Mouse (Mus musculus): ENCODE measurements around the gene Dut. TPM values are rescaled to one million over a fixed set of nuclear protein-coding genes. Genes with fewer than 3 reads are reported as not detected.

Dut gene
- polyA plus RNA-seq, 1 experiment from 2014 or later = 257 TPM

DNA sequence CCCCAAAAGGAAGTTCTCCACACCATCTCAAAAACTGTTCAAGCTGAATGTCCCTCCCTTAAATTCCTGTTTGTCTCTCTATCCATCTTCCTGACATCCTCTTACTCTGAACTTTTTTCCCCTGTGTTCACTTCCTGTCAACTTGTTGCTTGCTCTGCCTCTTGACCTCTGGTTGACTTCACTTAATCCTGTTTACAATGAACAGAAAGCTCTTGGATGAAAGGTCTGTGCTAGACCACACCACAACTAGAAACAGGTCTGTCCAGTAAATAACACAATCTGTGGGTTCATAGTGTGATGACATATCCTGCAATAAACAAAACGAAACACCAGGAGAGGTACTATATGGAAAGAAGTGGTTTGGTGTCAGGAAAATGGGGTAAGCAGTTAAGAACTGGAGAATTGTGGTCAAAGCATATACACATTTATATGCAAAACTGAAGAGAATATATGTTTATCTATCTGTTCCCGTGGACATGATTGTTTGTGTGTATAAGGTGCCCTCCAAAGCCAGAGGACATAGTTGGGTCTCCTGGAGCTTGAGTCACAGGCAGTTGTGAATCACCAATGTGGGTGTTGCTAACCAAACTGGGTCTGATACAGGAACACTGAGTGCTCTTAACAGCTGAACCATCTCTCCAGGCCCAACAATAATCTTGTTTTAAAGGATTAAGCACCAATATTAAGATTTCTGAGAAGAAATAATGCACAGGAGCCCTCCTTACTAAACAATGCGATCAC is 1.3 kb upstream of the Dut start:
- 78% methylated on average over 3 of the region's 3 CpGs for WGBS

GRCm38 (mm10) chr2:125246669-125247068 is 321 bp upstream of the Dut start:
- no peak for DNase-seq (ENCODE audit: low spot score)
- Histone ChIP-seq H3K36me3 (peaks cover 28% of the 10 kb centered on the region), H3K4me1 (peaks cover 27% of the 10 kb centered on the region), H3K9me3 (replicated peaks) (no peaks in the 10 kb centered on the region), H3K4me3 (peak overlapping the region; percentile 79), H3K27ac (peak overlapping the region; percentile 98), H3K27me3 (ENCODE audit: low read depth, poor library complexity, severe bottlenecking) (no peaks in the 10 kb centered on the region)
- WGBS = 23% methylated on average over 9 of the region's 9 CpGs

More for the DNA sequence above, 1.3 kb upstream of the Dut start:
- H3K9me3 ChIP-seq (replicated peaks) = no peaks in the 10 kb centered on the region
- H3K27ac ChIP-seq = 0 out of 2 replicates have a peak overlapping the region, but pooled peaks have one; percentile 98
- H3K27me3 ChIP-seq (ENCODE audit: low read depth, poor library complexity, severe bottlenecking) = no peaks in the 10 kb centered on the region
- no peak for DNase-seq (ENCODE audit: low spot score)
- H3K4me3 ChIP-seq = no peak overlapping the region
- H3K4me1 ChIP-seq = peaks cover 27% of the 10 kb centered on the region
- peaks cover 19% of the 10 kb centered on the region for H3K36me3 ChIP-seq

DNA sequence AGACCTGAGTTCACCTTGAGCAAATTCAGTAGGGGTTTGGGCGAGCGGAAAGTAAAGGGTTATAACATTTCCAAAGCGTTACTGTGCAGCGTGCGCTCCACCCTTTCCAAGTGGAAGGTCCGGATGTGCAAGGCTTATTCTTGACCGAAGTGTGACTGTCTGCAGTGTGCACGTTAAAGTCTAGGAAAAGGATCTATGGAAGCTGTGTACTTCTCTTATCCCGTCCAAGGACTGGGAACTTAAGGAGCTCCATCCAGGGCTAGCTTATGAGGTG is 909 bp downstream of the Dut start:
- Histone ChIP-seq H3K27me3 (ENCODE audit: low read depth, poor library complexity, severe bottlenecking) (no peaks in the 10 kb centered on the region), H3K9me3 (replicated peaks) (no peaks in the 10 kb centered on the region), H3K27ac (peak overlapping the region; percentile 98), H3K4me3 (peak overlapping the region; percentile 79), H3K4me1 (peaks cover 27% of the 10 kb centered on the region), H3K36me3 (peaks cover 41% of the 10 kb centered on the region)
- WGBS = under 1% methylated on average over 9 of the region's 9 CpGs
- DNase-seq (ENCODE audit: low spot score) = no peak

- Histone ChIP-seq H3K4me1 (peaks cover 27% of the 10 kb centered on the region), H3K27ac (peak overlapping the region; percentile 98), H3K9me3 (replicated peaks) (no peaks in the 10 kb centered on the region), H3K27me3 (ENCODE audit: low read depth, poor library complexity, severe bottlenecking) (no peaks in the 10 kb centered on the region), H3K4me3 (peak overlapping the region; percentile 79), H3K36me3 (peaks cover 44% of the 10 kb centered on the region)
- peak; percentile 37 for DNase-seq (ENCODE audit: low spot score)
- WGBS = 1% methylated on average over 8 of the region's 8 CpGs
Measured at GRCm38 (mm10) chr2:125248256-125248655, 1.3 kb downstream of the Dut start.

- WGBS = 87% methylated on average over 4 of the region's 4 CpGs
- H3K27ac ChIP-seq = no peak overlapping the region
- H3K4me3 ChIP-seq = peak overlapping the region; percentile 79
- H3K27me3 ChIP-seq (ENCODE audit: low read depth, poor library complexity, severe bottlenecking) = no peaks in the 10 kb centered on the region
- DNase-seq (ENCODE audit: low spot score) = no peak
- peaks cover 55% of the 10 kb centered on the region for H3K36me3 ChIP-seq
- no peaks in the 10 kb centered on the region for H3K9me3 ChIP-seq (replicated peaks)
- peaks cover 27% of the 10 kb centered on the region for H3K4me1 ChIP-seq
Measured at GRCm38 (mm10) chr2:125249339-125249738, 2.3 kb downstream of the Dut start.

DNA sequence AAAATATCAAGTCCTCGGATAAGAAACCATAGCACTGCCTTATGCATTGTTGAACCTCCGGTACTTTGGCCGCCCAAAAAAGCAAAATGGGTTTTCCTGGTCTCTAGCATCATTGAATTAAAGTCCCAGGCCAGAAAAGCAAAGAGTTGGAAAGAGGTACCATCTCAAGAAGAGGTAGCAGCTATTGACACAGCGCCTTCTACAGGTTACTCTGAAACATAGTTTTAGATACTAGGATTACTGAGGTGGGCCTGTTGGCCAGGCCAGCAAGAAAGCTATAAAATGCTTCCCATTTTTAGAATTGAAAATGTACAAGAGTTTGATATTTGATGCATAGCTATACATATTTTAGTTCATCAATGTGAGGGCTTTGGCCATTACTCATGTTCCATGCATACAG is 2.9 kb downstream of the Dut start:
- peak overlapping the region; percentile 79; the same call in 1 of the 2 replicates for H3K4me3 ChIP-seq
- H3K27me3 ChIP-seq (ENCODE audit: low read depth, poor library complexity, severe bottlenecking) = no peaks in the 10 kb centered on the region
- peaks cover 60% of the 10 kb centered on the region for H3K36me3 ChIP-seq
- no peaks in the 10 kb centered on the region for H3K9me3 ChIP-seq (replicated peaks)
- DNase-seq (ENCODE audit: low spot score) = no peak
- H3K27ac ChIP-seq = no peak overlapping the region
- H3K4me1 ChIP-seq = peaks cover 27% of the 10 kb centered on the region
- WGBS = 91% methylated on average over 4 of the region's 4 CpGs

DNA sequence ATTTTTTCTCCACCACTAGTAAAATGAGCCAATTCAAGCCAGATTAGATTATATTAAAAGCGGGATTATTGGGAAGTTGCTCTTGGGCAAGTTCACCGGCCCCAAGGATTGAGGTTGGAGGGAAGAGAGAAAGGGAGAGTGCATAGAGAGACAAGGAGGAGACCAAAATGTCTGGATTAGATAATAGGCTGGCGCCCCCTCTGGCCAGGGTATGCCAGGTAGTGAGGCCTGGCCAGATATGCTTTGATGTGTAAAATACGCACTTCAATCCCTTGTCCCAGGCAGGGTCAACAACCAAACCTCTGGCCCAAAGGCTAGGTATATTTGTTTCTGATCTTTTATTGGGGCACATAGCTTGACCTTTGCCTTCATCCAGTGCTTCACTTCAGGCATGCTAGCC is 4.8 kb downstream of the Dut start:
- Histone ChIP-seq H3K36me3 (peaks cover 78% of the 10 kb centered on the region), H3K4me3 (no peak overlapping the region), H3K27ac (no peak overlapping the region), H3K9me3 (replicated peaks) (no peaks in the 10 kb centered on the region), H3K27me3 (ENCODE audit: low read depth, poor library complexity, severe bottlenecking) (no peaks in the 10 kb centered on the region), H3K4me1 (peaks cover 17% of the 10 kb centered on the region)
- DNase-seq (ENCODE audit: low spot score) = no peak
- 83% methylated on average over 4 of the region's 4 CpGs for WGBS

- H3K4me3 ChIP-seq = no peak overlapping the region
- no peak overlapping the region for H3K27ac ChIP-seq
- peaks cover 17% of the 10 kb centered on the region for H3K4me1 ChIP-seq
- WGBS = 72% methylated on average over 2 of the region's 2 CpGs
- no peaks in the 10 kb centered on the region for H3K27me3 ChIP-seq (ENCODE audit: low read depth, poor library complexity, severe bottlenecking)
- peaks cover 83% of the 10 kb centered on the region for H3K36me3 ChIP-seq
- no peaks in the 10 kb centered on the region for H3K9me3 ChIP-seq (replicated peaks)
- no peak for DNase-seq (ENCODE audit: low spot score)
Measured at GRCm38 (mm10) chr2:125252275-125252674, 5.3 kb downstream of the Dut start.

DNA sequence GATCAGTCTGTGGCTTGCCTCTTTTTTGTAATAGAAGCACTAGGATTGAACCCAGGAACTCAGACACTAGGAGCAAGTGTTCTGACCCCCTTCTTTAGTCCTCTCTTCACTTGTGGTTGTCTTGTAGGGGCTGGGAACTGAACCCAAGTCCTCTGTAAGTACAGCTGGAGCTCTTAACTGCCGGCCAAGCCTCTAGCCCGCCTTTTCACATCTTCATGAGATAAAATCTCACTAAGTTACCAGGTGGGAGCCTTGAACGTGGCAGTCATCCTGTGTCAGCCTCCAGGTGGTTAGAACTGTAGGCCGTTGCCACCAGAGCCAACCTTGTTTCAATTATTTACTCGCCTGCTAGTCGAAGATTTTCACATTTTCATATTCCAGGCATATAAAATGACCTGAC is 6.7 kb downstream of the Dut start:
- H3K4me1 ChIP-seq = peaks cover 12% of the 10 kb centered on the region
- DNase-seq (ENCODE audit: low spot score) = no peak
- no peak overlapping the region for H3K4me3 ChIP-seq
- no peaks in the 10 kb centered on the region for H3K9me3 ChIP-seq (replicated peaks)
- no peaks in the 10 kb centered on the region for H3K27me3 ChIP-seq (ENCODE audit: low read depth, poor library complexity, severe bottlenecking)
- WGBS = 97% methylated on average over 6 of the region's 6 CpGs
- peaks cover 97% of the 10 kb centered on the region for H3K36me3 ChIP-seq
- H3K27ac ChIP-seq = no peak overlapping the region

DNA sequence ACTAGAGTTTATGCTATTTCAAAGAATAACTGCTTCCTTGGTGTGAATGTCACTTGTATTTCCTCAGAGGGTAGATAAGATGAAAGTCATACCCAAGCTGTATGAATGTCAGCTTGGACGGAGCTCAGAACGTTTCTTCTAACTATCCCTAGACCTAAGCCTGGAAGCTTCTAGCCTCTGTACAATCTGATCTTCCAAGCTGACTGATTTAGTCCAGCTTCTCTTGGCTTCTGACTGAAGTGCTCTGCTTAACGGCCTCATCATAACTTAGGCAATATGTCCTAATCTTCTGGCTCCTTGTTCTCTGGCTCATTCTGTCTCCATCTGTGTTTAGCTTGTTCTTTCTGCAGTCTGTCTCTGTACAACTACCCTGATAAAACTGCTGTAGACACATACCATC is 7.6 kb downstream of the Dut start:
- no peak for DNase-seq (ENCODE audit: low spot score)
- H3K9me3 ChIP-seq (replicated peaks) = no peaks in the 10 kb centered on the region
- WGBS = 95% methylated on average over 3 of the region's 3 CpGs

DNA sequence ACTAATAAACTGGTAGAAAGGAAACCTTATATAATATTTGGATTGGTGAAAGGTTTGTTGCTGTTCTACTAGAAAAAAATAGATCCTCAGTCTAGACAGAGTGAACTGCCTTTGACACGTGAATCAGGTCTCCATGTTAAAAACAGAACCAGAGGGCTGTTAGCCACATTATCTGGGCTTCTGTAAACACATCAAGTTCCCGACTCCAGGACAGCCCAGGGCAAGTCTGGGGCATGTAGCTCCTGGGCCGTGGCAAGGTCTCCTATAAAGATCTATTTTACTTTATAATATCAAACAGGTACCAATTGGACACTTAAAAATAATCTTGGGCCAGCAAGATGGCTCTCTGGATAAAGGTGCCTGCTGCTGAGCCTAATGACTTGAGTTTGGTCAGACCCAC is 8.9 kb downstream of the Dut start:
- WGBS = 84% methylated on average over 3 of the region's 3 CpGs

More for the DNA sequence above, 7.6 kb downstream of the Dut start:
- no peak overlapping the region for H3K27ac ChIP-seq
- no peak overlapping the region for H3K4me3 ChIP-seq
- H3K36me3 ChIP-seq = peaks cover 99% of the 10 kb centered on the region
- peaks cover 3% of the 10 kb centered on the region; the same call in 1 of the 2 replicates for H3K4me1 ChIP-seq
- no peaks in the 10 kb centered on the region for H3K27me3 ChIP-seq (ENCODE audit: low read depth, poor library complexity, severe bottlenecking)

DNA sequence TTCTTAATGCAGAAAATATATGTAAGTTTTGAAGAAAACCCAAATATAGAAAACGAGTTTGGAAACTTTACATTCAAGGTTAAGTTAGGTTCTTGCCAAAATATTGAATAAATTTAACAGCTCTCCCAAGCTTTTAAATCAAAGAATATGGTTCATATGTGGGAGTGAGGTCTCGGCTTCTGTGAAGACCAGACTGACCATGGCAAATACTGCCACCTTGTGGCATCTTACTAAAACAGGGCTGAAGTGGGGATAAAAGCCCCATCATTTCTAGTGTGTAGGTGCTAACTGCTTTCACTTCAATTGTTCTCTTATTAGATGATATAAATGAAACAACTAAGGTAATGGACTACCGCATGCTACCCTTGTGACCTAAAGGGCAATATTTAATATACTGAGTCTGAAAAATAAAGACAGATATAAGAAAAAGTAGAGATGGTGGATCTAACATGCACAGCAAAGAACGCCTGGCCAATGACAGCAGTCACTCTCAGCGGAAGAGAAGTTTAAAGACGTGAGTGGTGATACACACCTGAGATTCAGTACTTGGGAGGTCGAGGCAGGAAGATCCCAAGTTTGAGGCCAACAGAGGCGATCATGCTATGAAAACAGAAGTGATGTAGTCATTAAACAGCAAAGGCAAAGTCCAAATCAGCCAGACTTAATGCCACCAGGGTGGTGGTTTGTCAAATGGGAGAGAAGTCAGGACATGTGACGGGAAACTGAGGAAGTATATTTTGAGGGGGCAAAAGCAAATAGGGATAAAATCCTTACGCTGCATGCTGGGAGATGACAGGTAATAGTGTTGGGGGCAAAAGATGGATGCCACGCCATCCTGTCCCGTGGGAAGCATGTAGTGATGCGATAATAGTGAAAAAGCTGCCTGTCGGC is 12.5 kb downstream of the Dut start:
- DNase-seq (ENCODE audit: low spot score) = no peak
- Histone ChIP-seq H3K4me1 (peaks cover 8% of the 10 kb centered on the region; the same call in 1 of the 2 replicates), H3K27ac (no peak overlapping the region), H3K27me3 (ENCODE audit: low read depth, poor library complexity, severe bottlenecking) (no peaks in the 10 kb centered on the region), H3K36me3 (peaks cover 63% of the 10 kb centered on the region), H3K9me3 (replicated peaks) (no peaks in the 10 kb centered on the region), H3K4me3 (no peak overlapping the region)
- 87% methylated on average over 14 of the region's 14 CpGs for WGBS

More for the DNA sequence above, 8.9 kb downstream of the Dut start:
- Histone ChIP-seq H3K9me3 (replicated peaks) (no peaks in the 10 kb centered on the region), H3K4me1 (no peaks in the 10 kb centered on the region), H3K4me3 (no peak overlapping the region), H3K36me3 (peaks cover 99% of the 10 kb centered on the region), H3K27ac (no peak overlapping the region), H3K27me3 (ENCODE audit: low read depth, poor library complexity, severe bottlenecking) (no peaks in the 10 kb centered on the region)
- no peak for DNase-seq (ENCODE audit: low spot score)

- Histone ChIP-seq H3K36me3 (peaks cover 56% of the 10 kb centered on the region), H3K4me1 (peaks cover 8% of the 10 kb centered on the region; the same call in 1 of the 2 replicates), H3K4me3 (no peak overlapping the region), H3K9me3 (replicated peaks) (no peaks in the 10 kb centered on the region), H3K27me3 (ENCODE audit: low read depth, poor library complexity, severe bottlenecking) (no peaks in the 10 kb centered on the region), H3K27ac (no peak overlapping the region)
- DNase-seq (ENCODE audit: low spot score) = no peak
- WGBS = 88% methylated on average over 2 of the region's 2 CpGs
Measured at GRCm38 (mm10) chr2:125260326-125260725, 13.3 kb downstream of the Dut start.
